Mouse (Mus musculus): ENCODE data around the gene Rbfox3. TPM values are rescaled to one million over a fixed set of nuclear protein-coding genes. Genes with fewer than 3 reads are reported as not detected.

Rbfox3 gene
- polyA plus RNA-seq, 1 experiment from 2014 or later = 0.06 TPM

DNA sequence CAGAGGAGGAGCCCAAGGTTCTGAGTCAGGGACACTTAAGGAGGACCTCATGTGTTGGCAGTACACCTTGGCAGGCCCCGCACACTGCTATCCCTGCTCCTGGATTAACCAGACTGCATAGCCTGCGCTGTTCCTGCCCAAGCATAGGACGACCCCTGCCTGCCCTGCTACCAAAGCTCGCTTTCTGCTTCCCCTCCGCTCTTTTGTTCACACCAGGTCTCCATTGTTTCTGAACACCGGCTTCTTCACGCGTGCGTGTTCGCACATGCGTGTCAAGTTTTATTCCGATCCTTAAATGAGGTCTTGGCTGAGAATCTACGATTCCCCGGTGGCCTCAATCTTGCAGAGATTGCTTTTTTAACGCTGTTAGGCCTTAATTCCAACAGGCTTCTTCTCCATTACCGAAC, 20.4 kb downstream of the Rbfox3 start:
- Histone ChIP-seq H3K9me3 (replicated peaks) (no peaks in the 10 kb centered on the region), H3K27me3 (peaks cover 18% of the 10 kb centered on the region), H3K9ac (no peak overlapping the region), H3K4me2 (no peak overlapping the region), H3K4me1 (replicated peaks) (no peaks in the 10 kb centered on the region), H3K4me3 (no peak overlapping the region), H3K36me3 (no peaks in the 10 kb centered on the region), H3K27ac (no peak overlapping the region)
- 85% methylated on average over 16 of the region's 16 CpGs for WGBS
- no peak for ATAC-seq (replicated peaks; ENCODE audit: insufficient number of reproducible peaks, insufficient read depth, low FRiP score, low read depth)

- H3K27ac ChIP-seq = no peak overlapping the region
- ATAC-seq (replicated peaks; ENCODE audit: insufficient number of reproducible peaks, insufficient read depth, low FRiP score, low read depth) = no peak
- 40% methylated on average over 5 of the region's 5 CpGs for WGBS
Observed at GRCm38 (mm10) chr11:118890474-118890873, 20.9 kb downstream of the Rbfox3 start.

GRCm38 (mm10) chr11:118889500-118889899, 21.9 kb downstream of the Rbfox3 start:
- WGBS = 76% methylated on average over 4 of the region's 4 CpGs

More at GRCm38 (mm10) chr11:118890474-118890873, 20.9 kb downstream of the Rbfox3 start:
- Histone ChIP-seq H3K27me3 (peaks cover 18% of the 10 kb centered on the region), H3K9me3 (replicated peaks) (no peaks in the 10 kb centered on the region), H3K9ac (no peak overlapping the region), H3K4me2 (no peak overlapping the region), H3K4me1 (replicated peaks) (no peaks in the 10 kb centered on the region), H3K36me3 (no peaks in the 10 kb centered on the region), H3K4me3 (no peak overlapping the region)

DNA sequence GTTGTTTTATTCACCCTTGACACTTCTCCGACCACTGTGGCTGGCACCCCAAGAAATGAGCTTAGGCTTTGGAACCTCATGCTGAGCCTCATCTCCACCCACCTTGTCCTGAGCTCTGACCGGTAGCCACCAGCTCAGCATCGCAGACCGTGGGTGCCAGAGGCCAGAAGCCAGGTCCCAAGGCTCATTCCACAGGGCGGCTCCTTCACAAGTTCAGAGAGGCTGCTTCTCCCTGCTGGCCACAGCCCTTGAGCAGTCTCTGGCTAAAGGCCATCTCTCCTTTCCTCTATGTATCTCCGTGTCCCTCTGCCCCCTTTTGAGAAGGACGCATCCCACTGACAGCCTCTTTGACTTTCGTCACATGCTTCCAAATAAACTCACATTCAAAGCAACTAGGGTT, 23.0 kb downstream of the Rbfox3 start:
- Histone ChIP-seq H3K4me1 (replicated peaks) (no peaks in the 10 kb centered on the region), H3K9me3 (replicated peaks) (no peaks in the 10 kb centered on the region), H3K27ac (no peak overlapping the region), H3K4me3 (no peak overlapping the region), H3K4me2 (no peak overlapping the region), H3K36me3 (no peaks in the 10 kb centered on the region), H3K27me3 (peaks cover 13% of the 10 kb centered on the region; the same call in 1 of the 2 replicates), H3K9ac (no peak overlapping the region)
- no peak for ATAC-seq (replicated peaks; ENCODE audit: insufficient number of reproducible peaks, insufficient read depth, low FRiP score, low read depth)
- 66% methylated on average over 8 of the region's 8 CpGs for WGBS

More at GRCm38 (mm10) chr11:118889500-118889899, 21.9 kb downstream of the Rbfox3 start:
- Histone ChIP-seq H3K27ac (no peak overlapping the region), H3K4me3 (no peak overlapping the region), H3K36me3 (no peaks in the 10 kb centered on the region), H3K9me3 (replicated peaks) (no peaks in the 10 kb centered on the region), H3K9ac (no peak overlapping the region), H3K4me1 (replicated peaks) (no peaks in the 10 kb centered on the region), H3K4me2 (no peak overlapping the region), H3K27me3 (peaks cover 18% of the 10 kb centered on the region)
- ATAC-seq (replicated peaks; ENCODE audit: insufficient number of reproducible peaks, insufficient read depth, low FRiP score, low read depth) = no peak

DNA sequence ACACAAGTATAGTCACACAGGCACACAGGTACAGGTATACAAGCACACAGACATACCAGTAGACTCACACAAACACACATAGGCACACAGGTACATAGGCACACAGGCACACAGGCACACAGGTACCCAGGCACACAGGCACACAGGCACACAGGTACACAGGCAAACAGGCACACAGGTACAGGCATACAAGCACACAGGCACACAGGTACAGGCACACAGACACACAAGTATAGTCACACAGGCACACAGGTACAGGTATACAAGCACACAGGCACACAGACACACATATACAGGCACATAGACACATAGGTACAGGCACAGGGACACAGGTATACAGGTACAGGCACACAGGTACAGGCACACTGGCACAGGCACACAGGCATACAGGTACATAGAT, 24.2 kb downstream of the Rbfox3 start:
- no peak overlapping the region for H3K9ac ChIP-seq
- no peak overlapping the region for H3K4me2 ChIP-seq
- peaks cover 5% of the 10 kb centered on the region; the same call in 1 of the 2 replicates for H3K4me1 ChIP-seq (replicated peaks)
- H3K27me3 ChIP-seq = peaks cover 14% of the 10 kb centered on the region; the same call in 1 of the 2 replicates
- no peak overlapping the region for H3K4me3 ChIP-seq
- ATAC-seq (replicated peaks; ENCODE audit: insufficient number of reproducible peaks, insufficient read depth, low FRiP score, low read depth) = no peak
- H3K27ac ChIP-seq = no peak overlapping the region
- no peaks in the 10 kb centered on the region for H3K36me3 ChIP-seq
- H3K9me3 ChIP-seq (replicated peaks) = no peaks in the 10 kb centered on the region

- Histone ChIP-seq H3K27me3 (peaks cover 12% of the 10 kb centered on the region; the same call in 1 of the 2 replicates), H3K9ac (no peak overlapping the region), H3K36me3 (no peaks in the 10 kb centered on the region), H3K4me1 (replicated peaks) (peaks cover 5% of the 10 kb centered on the region; the same call in 1 of the 2 replicates), H3K27ac (no peak overlapping the region), H3K4me2 (no peak overlapping the region), H3K9me3 (replicated peaks) (no peaks in the 10 kb centered on the region), H3K4me3 (no peak overlapping the region)
- 90% methylated on average over 11 of the region's 11 CpGs for WGBS
- no peak for ATAC-seq (replicated peaks; ENCODE audit: insufficient number of reproducible peaks, insufficient read depth, low FRiP score, low read depth)
Observed at GRCm38 (mm10) chr11:118886269-118886965, 25.0 kb downstream of the Rbfox3 start.

- Histone ChIP-seq H3K4me2 (no peak overlapping the region), H3K9me3 (replicated peaks) (no peaks in the 10 kb centered on the region), H3K27me3 (peaks cover 10% of the 10 kb centered on the region; the same call in 1 of the 2 replicates), H3K4me1 (replicated peaks) (peaks cover 5% of the 10 kb centered on the region; the same call in 1 of the 2 replicates), H3K9ac (no peak overlapping the region), H3K4me3 (no peak overlapping the region), H3K27ac (no peak overlapping the region), H3K36me3 (no peaks in the 10 kb centered on the region)
- no peak for ATAC-seq (replicated peaks; ENCODE audit: insufficient number of reproducible peaks, insufficient read depth, low FRiP score, low read depth)
- WGBS = 78% methylated on average over 8 of the region's 8 CpGs
Observed at GRCm38 (mm10) chr11:118885604-118886003, 25.8 kb downstream of the Rbfox3 start.

DNA sequence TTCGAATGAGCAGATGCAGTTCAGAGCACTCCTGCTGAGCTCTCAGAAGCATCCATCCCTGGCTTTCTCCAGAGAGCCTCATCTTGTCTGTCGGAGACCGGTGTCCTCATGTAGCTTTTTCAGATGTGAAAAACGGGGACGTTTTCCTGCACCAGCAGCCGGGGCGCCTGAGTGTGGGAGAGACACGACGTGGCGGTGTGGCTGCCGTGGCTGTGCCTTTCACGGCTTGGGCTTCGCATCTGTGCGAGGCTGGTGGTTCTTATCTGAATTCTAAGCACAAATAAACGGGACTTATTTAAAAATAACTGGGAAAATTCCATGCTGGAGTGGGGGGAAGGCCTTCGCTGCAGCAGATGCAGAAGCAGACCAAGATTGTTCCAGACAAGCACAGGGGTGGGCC, 26.3 kb downstream of the Rbfox3 start:
- no peak for ATAC-seq (replicated peaks; ENCODE audit: insufficient number of reproducible peaks, insufficient read depth, low FRiP score, low read depth)
- H3K36me3 ChIP-seq = no peaks in the 10 kb centered on the region
- WGBS = 69% methylated on average over 16 of the region's 16 CpGs

GRCm38 (mm10) chr11:118883143-118883542, 28.3 kb downstream of the Rbfox3 start:
- 64% methylated on average over 9 of the region's 9 CpGs for WGBS
- H3K27ac ChIP-seq = no peak overlapping the region
- H3K4me1 ChIP-seq (replicated peaks) = peaks cover 5% of the 10 kb centered on the region; the same call in 1 of the 2 replicates
- no peaks in the 10 kb centered on the region for H3K36me3 ChIP-seq
- ATAC-seq (replicated peaks; ENCODE audit: insufficient number of reproducible peaks, insufficient read depth, low FRiP score, low read depth) = no peak
- H3K4me2 ChIP-seq = no peak overlapping the region
- no peak overlapping the region for H3K4me3 ChIP-seq
- H3K9me3 ChIP-seq (replicated peaks) = no peaks in the 10 kb centered on the region
- no peak overlapping the region for H3K9ac ChIP-seq
- H3K27me3 ChIP-seq = 0 out of 2 replicates have a peak, but pooled peaks cover 6% of the 10 kb centered on the region

More for the DNA sequence above, 26.3 kb downstream of the Rbfox3 start:
- H3K9me3 ChIP-seq (replicated peaks) = no peaks in the 10 kb centered on the region
- no peak overlapping the region for H3K4me3 ChIP-seq
- peaks cover 10% of the 10 kb centered on the region; the same call in 1 of the 2 replicates for H3K27me3 ChIP-seq
- no peak overlapping the region for H3K4me2 ChIP-seq
- no peak overlapping the region for H3K27ac ChIP-seq
- H3K4me1 ChIP-seq (replicated peaks) = peaks cover 5% of the 10 kb centered on the region; the same call in 1 of the 2 replicates
- no peak overlapping the region for H3K9ac ChIP-seq

- no peak overlapping the region for H3K4me3 ChIP-seq
- H3K4me1 ChIP-seq (replicated peaks) = peaks cover 5% of the 10 kb centered on the region; the same call in 1 of the 2 replicates
- 30% methylated on average over 11 of the region's 11 CpGs for WGBS
- H3K4me2 ChIP-seq = no peak overlapping the region
- no peak overlapping the region for H3K27ac ChIP-seq
- no peak for ATAC-seq (replicated peaks; ENCODE audit: insufficient number of reproducible peaks, insufficient read depth, low FRiP score, low read depth)
- H3K9me3 ChIP-seq (replicated peaks) = no peaks in the 10 kb centered on the region
- H3K27me3 ChIP-seq = peaks cover 7% of the 10 kb centered on the region; the same call in 1 of the 2 replicates
- H3K36me3 ChIP-seq = no peaks in the 10 kb centered on the region
- H3K9ac ChIP-seq = no peak overlapping the region
Observed at GRCm38 (mm10) chr11:118881786-118882495, 29.5 kb downstream of the Rbfox3 start.

- Histone ChIP-seq H3K9ac (no peak overlapping the region), H3K27ac (no peak overlapping the region), H3K27me3 (peaks cover 9% of the 10 kb centered on the region; the same call in 1 of the 2 replicates), H3K4me3 (no peak overlapping the region), H3K9me3 (replicated peaks) (no peaks in the 10 kb centered on the region), H3K4me2 (no peak overlapping the region), H3K4me1 (replicated peaks) (peaks cover 5% of the 10 kb centered on the region; the same call in 1 of the 2 replicates), H3K36me3 (no peaks in the 10 kb centered on the region)
- WGBS = 86% methylated on average over 8 of the region's 8 CpGs
- ATAC-seq (replicated peaks; ENCODE audit: insufficient number of reproducible peaks, insufficient read depth, low FRiP score, low read depth) = no peak
Observed at GRCm38 (mm10) chr11:118879466-118880150, 31.8 kb downstream of the Rbfox3 start.
